Mouse (Mus musculus): ENCODE measurements around the gene Ino80e.
A peak's percentile ranks its signal among the peaks of the same experiment; 100 is the strongest.

Ino80e gene

DNA sequence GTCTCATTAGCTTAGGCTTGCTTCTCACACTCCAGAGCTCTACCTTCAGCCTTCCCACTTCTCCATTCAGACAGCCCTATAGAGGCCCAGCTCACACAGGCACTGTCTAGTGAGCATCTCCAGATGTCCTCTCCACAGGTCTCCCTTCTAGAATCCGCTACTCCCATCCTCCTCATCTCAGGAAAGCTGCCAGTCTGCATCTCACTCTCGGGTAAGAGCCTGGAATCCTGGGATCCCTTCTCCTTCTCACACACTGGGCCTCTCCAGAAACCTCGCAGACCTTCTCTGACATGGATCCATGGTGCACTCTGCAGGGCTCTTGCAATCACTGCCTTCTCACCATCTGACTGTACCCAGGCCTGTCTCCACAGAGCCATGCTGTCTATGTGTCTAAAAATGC, 6.5 kb downstream of the Ino80e start:
- DNase-seq (ENCODE audit: low read depth): no peak

DNA sequence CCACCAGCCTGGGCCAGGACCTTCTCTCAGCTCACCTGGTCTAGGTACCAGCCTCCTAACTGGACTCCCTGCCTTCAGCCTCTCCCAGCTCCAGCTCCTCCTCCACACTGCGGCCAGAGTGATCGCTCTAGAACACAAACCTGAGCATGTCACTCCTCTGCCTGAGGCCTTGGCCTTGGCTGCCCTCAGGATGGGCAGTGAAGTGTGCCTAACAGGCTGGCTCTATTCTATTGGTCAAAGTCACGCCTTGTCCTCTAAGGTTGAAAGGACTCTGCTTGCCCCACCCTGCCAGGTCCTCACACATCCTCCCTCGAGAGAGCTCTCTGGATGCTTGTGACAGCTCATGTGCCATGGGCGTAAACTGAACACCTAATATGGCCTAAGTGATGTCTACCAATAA, 8.7 kb downstream of the Ino80e start:
- no peak for DNase-seq (ENCODE audit: low read depth)

DNA sequence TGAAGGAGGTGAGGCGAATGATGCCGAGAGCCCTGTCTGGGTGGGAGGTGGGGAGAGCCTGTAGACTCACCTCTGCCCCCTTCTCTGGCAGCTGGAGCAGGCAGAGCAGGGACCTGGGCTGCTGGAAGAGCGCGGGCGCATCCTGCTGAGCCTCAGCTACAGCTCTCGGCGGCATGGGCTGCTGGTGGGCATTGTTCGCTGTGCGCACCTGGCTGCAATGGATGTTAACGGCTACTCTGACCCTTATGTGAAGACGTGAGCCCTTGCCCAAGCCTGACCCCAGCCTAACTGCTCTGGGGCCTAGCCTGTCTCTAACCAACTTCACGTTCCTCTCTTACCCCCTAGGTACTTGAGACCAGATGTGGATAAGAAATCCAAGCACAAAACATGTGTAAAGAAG, 11.0 kb downstream of the Ino80e start:
- no peak for DNase-seq (ENCODE audit: low read depth)

DNA sequence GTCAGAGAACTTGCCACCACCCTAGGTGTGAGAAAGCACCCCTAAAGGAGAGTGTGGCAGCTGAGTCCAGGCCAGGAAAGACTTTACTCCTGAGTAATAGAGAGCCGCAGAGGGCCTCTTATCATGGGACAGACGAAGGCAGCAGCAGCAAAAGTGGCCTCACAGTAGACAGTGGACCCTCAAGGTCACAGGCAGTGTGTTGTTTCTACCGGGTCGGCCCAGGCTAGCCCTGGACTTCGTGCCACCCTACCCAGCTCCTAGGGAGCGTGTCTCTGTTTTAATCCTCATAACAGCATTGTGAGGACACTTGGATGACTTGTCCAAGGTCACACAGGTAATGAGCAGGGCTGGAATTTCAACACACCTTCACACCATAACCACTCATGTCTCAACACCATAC, 12.0 kb downstream of the Ino80e start:
- DNase-seq (ENCODE audit: low read depth): no peak

DNA sequence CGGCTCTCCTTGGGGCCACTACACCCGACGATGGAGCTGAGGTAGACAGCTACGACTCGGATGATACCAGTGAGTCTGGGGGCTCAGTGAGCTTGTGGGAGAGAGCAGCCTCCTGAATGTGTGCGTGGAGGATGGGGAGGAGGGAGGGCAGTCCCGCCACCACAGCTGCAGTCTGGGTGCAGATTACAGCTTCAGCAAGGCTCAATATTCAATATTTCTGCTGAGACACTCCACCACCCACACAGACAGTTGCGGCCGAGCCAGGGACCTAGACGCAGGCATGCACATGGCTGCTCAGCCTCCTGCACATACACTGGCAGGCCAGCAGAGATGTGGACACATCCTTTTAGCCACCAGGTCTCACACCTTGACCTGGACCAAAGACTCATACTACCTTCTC, 13.4 kb downstream of the Ino80e start:
- DNase-seq (ENCODE audit: low read depth): no peak

DNA sequence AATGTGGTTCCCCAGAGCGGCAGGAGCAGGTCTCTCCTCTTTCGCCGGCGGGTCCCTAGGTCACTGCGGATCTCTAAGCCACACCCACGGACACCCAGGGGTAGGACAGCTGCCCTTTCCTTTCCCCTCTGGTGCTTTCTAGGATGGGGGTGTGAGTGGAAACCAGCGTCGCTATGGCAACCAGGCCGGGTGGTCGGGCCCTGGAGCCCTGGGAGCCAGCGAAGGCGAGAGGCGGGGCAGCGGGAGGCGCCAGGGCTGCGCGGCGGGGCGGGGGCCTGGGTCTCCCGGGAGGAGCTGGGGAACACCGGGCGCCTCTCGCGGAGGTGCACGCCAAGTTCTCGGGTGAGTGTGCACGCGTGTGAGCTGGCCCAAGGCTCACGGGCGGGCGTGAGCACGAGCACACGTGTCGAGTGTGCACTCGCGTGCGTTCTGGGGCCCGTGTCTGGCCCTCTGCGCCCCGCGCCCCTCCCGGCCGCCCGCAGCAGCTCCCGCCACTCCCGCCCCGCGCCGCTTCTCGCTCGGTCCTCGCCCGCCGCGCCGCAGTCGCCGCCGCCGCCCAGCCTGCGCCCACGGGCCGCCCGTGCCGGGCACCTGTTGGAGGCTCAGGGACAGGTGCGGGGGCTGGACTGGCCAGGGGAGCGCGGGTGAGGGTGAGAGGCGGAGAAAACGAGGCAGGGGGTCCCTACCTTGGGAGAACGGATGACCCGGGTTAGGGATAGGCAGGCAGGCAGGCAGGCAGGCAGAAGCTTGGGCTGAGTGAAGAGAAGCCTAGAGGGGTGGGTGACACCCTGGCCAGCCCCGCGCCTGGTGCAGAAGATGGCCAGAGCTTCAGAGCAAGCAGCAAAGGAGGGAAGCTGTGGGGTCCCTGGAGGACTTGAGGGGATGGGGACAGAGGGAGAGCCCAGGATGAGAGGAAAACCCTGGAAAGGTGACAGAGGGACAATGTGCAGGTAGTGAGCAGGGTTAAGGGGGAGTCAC, 14.5 kb downstream of the Ino80e start:
- DNase-seq (ENCODE audit: low read depth): no peak

DNA sequence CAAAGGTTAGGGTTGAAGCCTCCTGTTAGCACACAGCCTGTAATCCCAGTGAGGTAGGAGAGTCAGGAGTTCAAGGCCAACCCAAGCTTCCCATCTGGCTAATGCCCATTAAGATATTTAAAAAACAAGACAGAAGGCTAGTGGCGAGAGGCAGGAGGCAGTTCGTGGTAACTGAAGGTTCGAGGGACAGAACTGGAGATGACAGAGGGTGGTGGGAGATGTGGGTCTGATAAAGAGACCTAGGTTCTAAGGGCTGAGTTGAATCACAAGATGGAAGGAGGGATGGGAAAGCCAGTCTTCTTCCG, 15.1 kb downstream of the Ino80e start, which contains the start of gene Doc2a:
Doc2a (plus strand) TSS at position 301 of the 305 bp plus-strand sequence.
- no peak for DNase-seq (ENCODE audit: low read depth)

DNA sequence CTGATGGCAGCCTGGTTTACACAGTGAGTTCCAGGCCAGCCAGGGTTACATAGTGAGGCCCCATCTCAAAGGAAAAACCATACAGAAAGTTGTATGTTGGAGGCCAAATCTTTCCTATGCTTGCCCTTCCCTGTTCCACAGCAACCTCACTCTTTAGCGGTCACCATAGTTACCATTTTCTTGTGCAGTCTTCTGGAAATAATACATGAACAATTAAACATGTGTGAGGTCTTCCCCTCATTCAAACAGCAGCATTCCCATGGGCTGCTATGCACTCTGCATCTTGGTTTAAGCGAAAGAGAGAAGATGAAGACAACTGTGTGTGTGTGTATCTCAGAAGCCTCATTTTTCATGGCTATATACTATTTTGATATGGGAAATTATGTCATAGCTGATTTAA, 16.7 kb downstream of the Ino80e start:
- DNase-seq (ENCODE audit: low read depth): no peak

DNA sequence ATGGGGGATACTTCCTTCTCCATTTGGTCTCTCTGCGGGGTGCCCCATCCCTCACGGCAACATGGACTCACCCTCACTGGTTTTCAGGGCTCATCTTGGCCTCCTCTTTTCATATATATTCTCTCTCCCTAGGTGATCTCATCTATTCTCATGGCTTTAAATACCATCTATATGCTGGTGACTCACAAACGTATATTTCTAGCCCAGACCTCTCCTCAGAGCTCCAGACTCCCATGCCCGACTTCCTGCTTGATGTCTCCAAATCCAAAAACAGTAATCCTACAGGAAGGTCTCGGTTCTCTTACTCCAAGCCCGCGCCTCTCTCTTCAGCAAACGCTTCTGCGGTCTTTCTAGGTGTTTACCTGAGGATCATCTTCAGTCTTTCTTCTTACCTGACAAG, 18.9 kb downstream of the Ino80e start:
- no peak for DNase-seq (ENCODE audit: low read depth)

DNA sequence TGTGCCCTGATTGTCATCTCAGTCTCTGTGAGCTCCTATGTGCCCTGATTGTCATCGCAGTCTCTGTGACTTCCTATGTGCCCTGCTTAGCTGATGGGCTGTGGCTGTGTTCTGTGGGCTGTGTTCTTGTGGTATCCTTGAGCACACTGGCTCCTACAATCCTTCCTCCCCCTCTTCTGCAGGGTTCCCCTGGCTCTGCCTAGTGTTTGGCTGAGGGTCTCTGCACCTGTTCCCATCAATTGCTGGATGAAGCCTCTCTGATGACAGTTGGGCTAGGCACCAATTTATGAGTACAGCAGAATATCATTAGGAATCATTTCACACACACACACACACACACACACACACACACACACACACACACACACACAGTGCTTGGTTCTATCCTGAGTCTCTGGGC, 28.9 kb downstream of the Ino80e start:
- DNase-seq (ENCODE audit: low read depth): no peak

DNA sequence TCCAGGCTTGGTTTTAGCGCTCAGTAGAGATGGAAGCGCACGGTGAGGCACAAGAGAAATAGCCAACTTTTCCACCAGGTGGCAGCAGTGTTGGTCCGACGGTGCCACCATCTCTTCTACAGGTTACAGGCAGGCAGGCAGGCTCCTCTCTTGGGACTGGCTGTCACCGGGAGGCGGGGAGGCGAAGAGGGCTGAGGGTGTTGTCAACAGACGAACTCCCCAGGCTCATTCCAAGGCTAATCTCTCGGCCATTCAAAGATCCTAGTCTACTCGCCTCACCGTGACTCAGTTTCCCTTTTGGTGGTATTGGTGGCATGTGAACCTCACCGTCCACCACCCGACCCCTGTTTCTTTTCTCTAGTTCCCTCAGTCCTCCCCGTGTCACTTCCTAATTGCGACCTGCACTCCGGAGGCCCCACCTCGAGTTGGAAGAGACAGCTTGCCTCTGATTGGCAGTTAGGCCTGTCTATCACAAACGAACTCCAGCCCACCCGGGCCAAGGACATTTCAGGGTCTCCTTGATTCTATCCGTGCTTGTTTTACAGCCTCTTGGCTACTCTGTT, 30.1 kb downstream of the Ino80e start:
- peak; percentile 90 for DNase-seq (ENCODE audit: low read depth)

DNA sequence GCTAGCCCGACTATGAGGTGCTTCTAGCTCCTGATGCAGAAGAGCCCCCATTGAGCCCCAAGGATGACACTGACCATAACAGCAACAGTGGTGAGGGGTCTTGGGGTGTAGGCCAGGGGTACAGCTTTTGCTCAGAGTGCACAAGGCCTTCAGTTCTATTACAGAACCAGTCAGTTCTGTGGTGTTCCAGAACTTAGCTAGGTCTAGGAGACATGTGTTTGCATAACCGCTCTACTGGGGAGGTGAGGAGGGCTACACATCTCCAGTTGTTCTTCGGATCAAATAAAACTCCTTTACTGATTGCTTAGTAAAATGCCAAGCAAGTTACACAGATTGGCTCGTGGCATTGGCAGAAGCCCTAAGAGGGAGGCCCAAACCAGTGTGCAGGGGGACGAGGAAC, 30.6 kb downstream of the Ino80e start, which contains the start of gene 4930451I11Rik:
4930451I11Rik (minus strand) TSS at position 101 of the 400 bp plus-strand sequence.
- no peak for DNase-seq (ENCODE audit: low read depth)

DNA sequence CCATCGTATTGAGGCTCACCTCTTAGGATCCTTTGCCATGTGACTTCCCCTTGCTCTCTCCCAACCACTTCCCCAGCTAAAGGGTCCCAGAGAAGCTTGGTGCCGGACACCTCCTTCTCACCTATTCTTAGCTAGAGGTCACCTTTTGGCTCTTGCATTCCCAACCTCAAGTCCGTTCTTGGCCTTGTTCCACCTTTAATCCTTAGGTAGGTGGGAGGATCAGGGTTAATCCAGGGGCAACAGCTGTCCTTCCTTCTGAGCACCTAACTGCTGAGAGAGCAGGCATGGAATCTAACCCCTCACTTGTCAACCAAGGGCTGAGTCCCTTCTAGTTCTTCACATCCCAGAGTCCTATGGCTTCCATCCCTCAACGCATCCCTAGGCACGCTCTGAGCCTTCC, 36.2 kb downstream of the Ino80e start:
- DNase-seq (ENCODE audit: low read depth): no peak

DNA sequence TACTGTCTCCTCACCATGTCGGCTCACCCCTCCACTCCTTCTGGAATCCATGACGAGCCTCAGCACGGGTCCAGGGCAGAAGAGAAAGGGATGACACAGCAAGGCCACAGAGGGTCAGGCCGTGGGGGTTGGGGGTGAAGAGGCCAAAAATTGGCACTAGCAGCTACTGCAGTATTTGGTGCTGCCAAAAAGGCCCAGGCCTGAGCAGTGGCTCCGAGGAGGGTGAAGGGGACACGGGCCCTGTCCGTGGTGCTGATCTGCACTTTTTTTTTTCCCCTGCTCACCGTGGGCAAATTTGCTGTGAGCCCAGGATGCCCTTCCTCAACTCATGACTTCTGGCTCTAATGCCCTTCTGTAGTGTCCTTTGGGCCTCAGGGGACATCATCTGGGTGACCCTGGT, 36.8 kb downstream of the Ino80e start:
- DNase-seq (ENCODE audit: low read depth): no peak

DNA sequence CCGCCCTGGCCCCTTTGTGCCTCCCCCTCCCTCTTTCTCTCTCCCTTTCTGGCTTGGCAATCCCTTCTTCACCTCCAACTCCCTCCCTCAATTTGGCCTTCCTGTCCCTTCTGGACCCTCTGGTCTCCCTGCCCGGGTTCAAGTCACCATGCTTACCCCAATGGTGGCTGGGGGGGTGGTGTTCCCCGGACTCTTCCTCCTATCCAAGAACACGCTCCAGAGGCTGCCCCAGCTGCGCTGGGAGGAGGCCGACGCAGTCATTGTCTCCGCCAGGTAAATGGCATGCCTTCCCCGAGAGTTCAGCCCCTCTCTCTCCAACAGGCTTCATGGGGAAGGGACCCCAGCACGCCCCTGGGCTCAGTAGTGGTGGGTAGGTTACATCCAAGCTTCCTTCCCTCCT, 38.2 kb downstream of the Ino80e start:
- DNase-seq (ENCODE audit: low read depth): no peak

DNA sequence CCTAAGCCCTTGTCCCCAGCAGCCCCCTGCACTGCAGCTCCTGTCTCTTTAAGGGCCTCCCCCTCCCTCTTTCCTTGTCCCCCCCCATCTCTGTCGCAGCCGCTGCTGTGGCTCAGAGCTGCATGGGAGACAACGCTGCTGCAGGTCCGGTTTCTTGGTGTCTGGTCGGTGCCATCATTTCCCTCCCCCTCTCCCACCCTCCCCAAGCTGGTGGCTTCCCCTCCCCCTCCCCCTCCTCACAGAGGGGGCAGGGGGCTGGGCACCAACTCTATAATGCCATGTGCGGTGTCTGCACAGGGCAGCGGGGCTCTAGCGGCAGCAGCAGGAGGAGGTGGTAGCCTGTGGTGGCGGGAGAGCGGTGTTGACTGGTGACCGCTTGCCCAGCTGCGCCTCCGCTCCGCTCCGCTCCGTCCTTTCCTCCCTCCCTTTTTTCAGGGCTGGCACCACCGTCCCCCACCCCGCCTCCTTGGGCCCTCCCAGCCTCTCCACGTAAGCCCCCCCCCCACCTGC, 38.9 kb downstream of the Ino80e start:
- no peak for DNase-seq (ENCODE audit: low read depth)

DNA sequence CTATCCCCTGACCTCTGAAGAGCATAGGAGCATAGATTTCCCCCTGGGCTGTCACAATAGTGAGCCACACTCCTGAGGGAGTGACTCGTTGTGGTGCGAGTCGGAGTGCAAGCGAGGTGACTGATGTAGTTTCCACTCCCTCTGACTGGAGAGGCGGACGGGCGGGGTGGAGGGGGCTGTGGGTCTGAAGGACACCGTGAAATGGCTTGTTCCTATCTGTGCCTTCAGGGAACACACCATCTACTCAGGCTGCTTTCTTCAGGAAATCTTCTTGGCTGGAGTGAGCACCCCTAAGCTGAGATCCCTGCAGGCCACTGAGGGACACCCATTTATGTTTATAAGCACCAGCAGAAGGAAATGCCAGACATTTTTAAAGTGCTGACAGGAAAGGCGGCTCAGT, 39.4 kb downstream of the Ino80e start:
- DNase-seq (ENCODE audit: low read depth): no peak

DNA sequence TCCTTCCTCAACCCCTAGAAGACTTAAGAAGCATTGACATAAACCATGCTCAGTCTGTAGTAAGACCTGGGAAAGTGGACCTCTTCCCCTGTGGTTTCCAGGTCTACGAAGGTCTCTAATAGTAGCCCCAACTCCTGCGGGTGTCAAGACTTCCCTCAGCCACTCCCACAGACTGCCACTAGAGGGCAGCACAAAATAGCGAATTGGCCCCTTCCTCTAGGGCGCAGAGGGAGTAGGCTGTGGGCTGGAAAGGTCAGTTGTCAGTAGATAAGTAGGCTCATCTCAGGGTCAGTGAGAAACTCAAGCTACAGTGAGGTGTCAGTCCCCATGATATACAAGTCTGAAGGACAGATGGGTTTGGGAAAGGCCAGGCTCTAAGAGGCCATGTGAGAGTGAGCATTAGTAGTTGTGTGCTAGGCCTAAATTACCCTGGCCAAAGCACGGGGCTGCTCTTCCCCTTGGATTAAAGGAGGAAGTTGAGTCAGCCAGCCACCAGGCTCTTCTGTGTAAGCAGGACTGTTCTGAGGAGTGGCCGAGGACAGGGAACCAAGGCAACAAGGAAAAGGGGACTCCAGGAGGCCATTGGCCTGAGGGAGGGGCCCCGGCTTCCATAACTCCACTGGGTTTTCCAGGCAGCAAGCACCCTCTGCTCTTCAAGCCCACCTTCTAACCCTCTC, 40.2 kb downstream of the Ino80e start:
- peak; percentile 89 for DNase-seq (ENCODE audit: low read depth)

DNA sequence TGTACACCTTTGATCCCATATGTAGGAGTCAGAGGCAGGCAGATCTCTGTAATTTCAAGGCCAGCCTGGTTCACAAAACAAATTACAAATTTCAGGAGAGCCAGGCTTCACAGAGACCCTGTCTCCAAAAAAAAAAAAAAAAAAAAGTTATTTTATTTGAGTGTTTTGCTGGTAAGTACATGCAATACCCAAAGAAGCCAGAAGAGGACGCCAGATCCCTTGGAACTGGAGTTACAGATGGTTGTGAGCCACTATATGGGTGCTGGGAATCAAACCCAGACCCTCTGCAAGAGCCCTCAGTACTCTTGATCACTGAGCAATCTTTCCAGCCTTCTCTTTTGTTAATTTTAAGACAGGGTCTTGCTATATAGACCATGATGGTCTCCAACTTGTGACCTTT, 43.4 kb downstream of the Ino80e start:
- DNase-seq (ENCODE audit: low read depth): no peak

DNA sequence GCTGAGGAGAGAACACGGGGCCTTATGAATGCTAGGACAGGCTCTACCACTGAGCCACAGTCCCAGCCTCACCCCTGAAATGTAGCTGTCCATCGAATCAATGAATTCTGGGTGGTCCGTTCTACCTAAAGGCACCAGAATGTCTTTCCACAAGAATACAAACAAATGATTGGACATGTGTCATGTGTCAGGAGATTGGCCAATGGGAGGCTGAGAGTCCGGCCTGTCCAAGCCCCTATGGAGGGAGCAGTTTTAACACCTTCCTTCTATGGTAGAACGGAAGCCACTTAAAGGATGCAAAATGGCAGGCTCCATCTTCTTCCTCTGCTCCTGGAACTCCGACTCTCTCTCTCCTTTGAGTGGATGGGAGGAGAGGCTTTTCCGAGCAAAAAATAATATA, 44.6 kb downstream of the Ino80e start:
- no peak for DNase-seq (ENCODE audit: low read depth)

DNA sequence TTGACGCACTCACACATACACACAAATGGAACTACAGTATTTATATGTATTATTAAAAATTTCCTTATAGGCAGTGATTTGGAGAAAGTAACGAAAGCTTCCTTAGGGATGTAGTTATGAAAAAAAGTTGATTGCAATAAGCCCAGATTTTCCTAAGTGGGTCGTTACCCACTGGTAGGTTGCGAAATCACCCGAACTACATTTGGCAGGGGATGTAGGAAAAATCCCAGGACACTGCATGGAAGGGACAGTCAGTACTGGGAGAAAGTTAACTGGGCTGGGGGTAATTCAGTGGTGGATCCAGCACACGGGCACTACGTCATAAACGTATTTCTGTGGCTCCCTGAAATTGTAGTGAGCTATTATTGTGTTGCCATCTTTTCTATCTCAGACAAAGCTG, 45.7 kb downstream of the Ino80e start:
- no peak for DNase-seq (ENCODE audit: low read depth)

DNA sequence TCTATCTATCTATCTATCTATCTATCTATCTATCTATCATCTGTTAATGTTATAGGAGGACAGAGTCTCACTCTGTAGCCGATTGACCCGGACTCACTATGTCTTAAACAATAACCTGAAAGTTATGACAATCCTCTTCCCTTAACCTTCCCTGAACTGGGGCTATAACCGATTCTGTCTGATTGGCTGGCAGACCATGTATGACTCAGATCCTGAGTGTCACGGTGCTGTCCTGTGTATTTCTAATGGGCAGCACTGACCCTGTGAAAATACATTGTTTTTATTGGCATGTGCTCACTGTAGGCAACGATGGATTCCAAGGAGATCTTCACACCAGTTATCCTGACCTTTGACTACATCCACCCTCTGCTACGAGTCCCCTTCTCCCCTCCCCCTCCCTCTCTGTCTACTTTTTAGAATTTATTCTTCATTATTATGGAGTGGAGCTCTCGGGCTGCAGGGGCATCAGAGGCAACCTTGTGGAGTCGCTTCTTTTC, 46.4 kb downstream of the Ino80e start:
- no peak for DNase-seq (ENCODE audit: low read depth)
